24 mouse cellular contexts compared by ENCODE assay signal in the genomic region with DNA sequence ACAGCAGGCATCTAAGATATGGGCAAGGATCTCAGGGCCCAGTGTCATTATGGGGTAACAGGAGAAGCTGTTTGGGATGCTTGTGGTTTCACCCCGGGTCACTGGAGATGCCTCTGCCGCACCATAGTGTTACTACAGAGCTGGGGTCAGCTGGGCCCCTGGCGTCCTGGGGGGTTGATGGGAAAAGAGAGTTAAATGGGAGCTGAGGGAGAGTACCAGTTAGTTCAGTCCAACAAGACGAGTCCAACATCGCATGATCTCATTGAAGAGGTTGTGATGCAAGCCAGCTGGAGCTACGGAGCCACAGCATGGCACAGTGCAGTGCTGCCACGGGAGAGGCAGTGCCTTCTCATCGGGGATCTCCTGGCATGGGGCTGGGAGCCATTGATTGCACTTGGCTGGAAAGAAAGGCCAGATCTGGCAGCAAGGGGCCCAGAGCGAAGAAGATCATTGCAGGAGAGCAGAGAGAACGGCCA.
"Had no signal": no experiment of that assay in that cellular context is flagged by ENCODE, and none has a peak within 500 bp of the region (broad histone marks: within the 10 kb centered on the region; RNA-seq: fewer than 3 reads in every experiment).

No protein-coding gene starts in this region.

- H3K36me3 ChIP-seq: heart, embryonic 10.5 days; heart, embryonic 12.5 days; hindbrain, embryonic 10.5 days; hindbrain, embryonic 12.5 days; intestine, embryonic 15.5 days; limb, embryonic 13.5 days; limb, embryonic 15.5 days; liver, embryonic 12.5 days had no signal

- H3K9ac ChIP-seq: heart, embryonic 12.5 days; hindbrain, embryonic 12.5 days; hindbrain, embryonic 14.5 days; intestine, embryonic 15.5 days; limb, embryonic 13.5 days; limb, embryonic 15.5 days; liver, embryonic 12.5 days; liver, embryonic 14.5 days had no signal

- H3K4me2 ChIP-seq: heart, embryonic 12.5 days; hindbrain, embryonic 12.5 days; hindbrain, embryonic 14.5 days; intestine, embryonic 15.5 days; limb, embryonic 13.5 days; limb, embryonic 15.5 days; liver, embryonic 12.5 days had no signal

- H3K4me3 ChIP-seq: gastrocnemius, adult 2 months; heart, embryonic 10.5 days; heart, embryonic 12.5 days; hindbrain, embryonic 10.5 days; hindbrain, embryonic 12.5 days; intestine, embryonic 15.5 days; limb, embryonic 13.5 days; limb, embryonic 15.5 days; liver, embryonic 12.5 days had no signal

- H3K27me3 ChIP-seq: hindbrain, embryonic 12.5 days; intestine, embryonic 15.5 days; limb, embryonic 13.5 days; limb, embryonic 15.5 days had no signal

- H3K9me3 ChIP-seq: heart, embryonic 10.5 days; heart, embryonic 12.5 days; hindbrain, embryonic 10.5 days; hindbrain, embryonic 12.5 days; intestine, embryonic 15.5 days; limb, embryonic 13.5 days; limb, embryonic 15.5 days; liver, embryonic 12.5 days had no signal

- DNase-seq: gastrocnemius, adult 2 months; gastrocnemius, postnatal 10 days; gastrocnemius, postnatal 25 days; heart, postnatal 10 days; heart, postnatal 4 days; kidney, adult 18-20 months; kidney, adult 8-10 months; kidney, postnatal 10 days; kidney, postnatal 4 days; layer of hippocampus, adult 9-11 months; layer of hippocampus, postnatal 36 days had no signal

- H3K4me1 ChIP-seq: hindbrain, embryonic 10.5 days; hindbrain, embryonic 12.5 days; intestine, embryonic 15.5 days; limb, embryonic 13.5 days; limb, embryonic 15.5 days had no signal

- ATAC-seq: hindbrain, embryonic 16.5 days; inflammation-experienced regulatory T-cells, adult 6 months; intestine, embryonic 15.5 days; intestine, postnatal 0 days; liver, embryonic 12.5 days had no signal

- H3K27ac ChIP-seq: gastrocnemius, adult 2 months; heart, embryonic 10.5 days; hindbrain, embryonic 10.5 days; hindbrain, embryonic 12.5 days; hindbrain, embryonic 14.5 days; intestine, embryonic 15.5 days; limb, embryonic 13.5 days; limb, embryonic 15.5 days; liver, embryonic 12.5 days; liver, embryonic 14.5 days had no signal
